Comparison of ENCODE assay signal across 18 mouse cellular contexts in genomic region chr13:115630603-115631002, GRCm38 (mm10).
DNase-seq lines count a peak whose midpoint lies in the region; ATAC-seq and TF ChIP-seq lines count a peak whose summit lies in the region.
"Had no signal": no experiment of that assay in that cellular context is flagged by ENCODE, and none has a peak within 500 bp of the region (broad histone marks: within the 10 kb centered on the region; RNA-seq: fewer than 3 reads in every experiment).

No protein-coding gene starts in this region.

- WGBS in midbrain, embryonic 14.5 days = 75% methylated on average over 2 of the region's 2 CpGs
- 57% methylated on average over 2 of the region's 2 CpGs for WGBS in midbrain, embryonic 16.5 days
- WGBS in forebrain, embryonic 15.5 days = 87% methylated on average over 2 of the region's 2 CpGs

- peak; percentile 2 for DNase-seq in midbrain, embryonic 14.5 days
- no peak for DNase-seq in ES-E14 (ENCODE audit: low read depth, low spot score)
- DNase-seq in gastrocnemius, postnatal 25 days = no peak
- DNase-seq: adrenal gland, adult 8-10 months; adrenal gland, postnatal 14 days; adrenal gland, postnatal 36 days; cerebellum, adult 11-12 months; cerebellum, adult 2 months; cerebellum, adult 9-10 months; cerebellum, postnatal 10 days; cerebellum, postnatal 25 days had no signal

- H3K4me2 ChIP-seq in midbrain, embryonic 14.5 days (ENCODE audit: low read length) = no peak overlapping the region
- H3K4me2 ChIP-seq in midbrain, embryonic 16.5 days (ENCODE audit: low read length) = no peak overlapping the region
- H3K4me2 ChIP-seq in forebrain, embryonic 15.5 days (replicated peaks) = no peak overlapping the region
- H3K4me2 ChIP-seq: embryonic facial prominence, embryonic 12.5 days; forebrain, embryonic 13.5 days had no signal

- H3K27ac ChIP-seq in midbrain, embryonic 14.5 days (replicated peaks; ENCODE audit: low read depth, low read length) = no peak overlapping the region
- no peak overlapping the region for H3K27ac ChIP-seq in midbrain, embryonic 16.5 days (ENCODE audit: low read length)
- H3K27ac ChIP-seq in ES-E14 (ENCODE audit: insufficient read depth, low read depth, low read length, poor library complexity, severe bottlenecking) = no peak overlapping the region
- H3K27ac ChIP-seq in forebrain, embryonic 15.5 days (replicated peaks) = no peak overlapping the region
- H3K27ac ChIP-seq: embryonic facial prominence, embryonic 10.5 days; embryonic facial prominence, embryonic 12.5 days; forebrain, embryonic 13.5 days had no signal

- H3K27me3 ChIP-seq in midbrain, embryonic 14.5 days (ENCODE audit: control insufficient read depth, insufficient read depth, low read length) = no peaks in the 10 kb centered on the region
- H3K27me3 ChIP-seq in midbrain, embryonic 16.5 days (ENCODE audit: control insufficient read depth, insufficient read depth, low read depth, low read length) = no peaks in the 10 kb centered on the region
- no peaks in the 10 kb centered on the region for H3K27me3 ChIP-seq in forebrain, embryonic 15.5 days
- H3K27me3 ChIP-seq: embryonic facial prominence, embryonic 12.5 days; forebrain, embryonic 13.5 days had no signal

- no peaks in the 10 kb centered on the region for H3K36me3 ChIP-seq in midbrain, embryonic 14.5 days (ENCODE audit: control insufficient read depth, insufficient read depth, low read length)
- H3K36me3 ChIP-seq in midbrain, embryonic 16.5 days (ENCODE audit: control insufficient read depth, insufficient read depth, low read length) = no peaks in the 10 kb centered on the region
- no peaks in the 10 kb centered on the region for H3K36me3 ChIP-seq in ES-E14 (ENCODE audit: control insufficient read depth, insufficient read depth, low read length, poor library complexity, severe bottlenecking)
- no peaks in the 10 kb centered on the region for H3K36me3 ChIP-seq in forebrain, embryonic 15.5 days
- H3K36me3 ChIP-seq: embryonic facial prominence, embryonic 10.5 days; embryonic facial prominence, embryonic 12.5 days had no signal

- ATAC-seq in midbrain, embryonic 14.5 days (ENCODE audit: low FRiP score, low TSS enrichment) = no peak
- no peak for ATAC-seq in midbrain, embryonic 16.5 days
- no peak for ATAC-seq in forebrain, embryonic 15.5 days (replicated peaks)
- ATAC-seq: activated CD4-positive, CD25-positive, alpha-beta regulatory T cell, adult 4 months; Patski had no signal

- H3K9me3 ChIP-seq in midbrain, embryonic 14.5 days (ENCODE audit: control insufficient read depth, low read length) = no peaks in the 10 kb centered on the region
- no peaks in the 10 kb centered on the region for H3K9me3 ChIP-seq in midbrain, embryonic 16.5 days (replicated peaks; ENCODE audit: control insufficient read depth, low read length, poor library complexity, severe bottlenecking)
- H3K9me3 ChIP-seq in ES-E14 (ENCODE audit: control insufficient read depth, insufficient read depth, low read depth, low read length) = no peaks in the 10 kb centered on the region
- H3K9me3 ChIP-seq in forebrain, embryonic 15.5 days = no peaks in the 10 kb centered on the region
- H3K9me3 ChIP-seq: embryonic facial prominence, embryonic 10.5 days; embryonic facial prominence, embryonic 12.5 days; forebrain, embryonic 13.5 days had no signal

- no peak overlapping the region for H3K4me3 ChIP-seq in midbrain, embryonic 14.5 days (replicated peaks; ENCODE audit: low read depth, low read length)
- H3K4me3 ChIP-seq in midbrain, embryonic 16.5 days (ENCODE audit: low read depth, low read length) = no peak overlapping the region
- no peak overlapping the region for H3K4me3 ChIP-seq in ES-E14 (ENCODE audit: insufficient read depth in 1 of 2, low read depth in 1 of 2, low read length in 2 of 2, poor library complexity in 1 of 2, severe bottlenecking in 1 of 2)
- H3K4me3 ChIP-seq in forebrain, embryonic 15.5 days = no peak overlapping the region
- H3K4me3 ChIP-seq: embryonic facial prominence, embryonic 10.5 days; embryonic facial prominence, embryonic 12.5 days; forebrain, embryonic 13.5 days had no signal

- 0 out of 2 replicates have a peak, but pooled peaks cover 2% of the 10 kb centered on the region for H3K4me1 ChIP-seq in midbrain, embryonic 14.5 days (ENCODE audit: control insufficient read depth, insufficient read depth, low read length)
- peaks cover 7% of the 10 kb centered on the region for H3K4me1 ChIP-seq in midbrain, embryonic 16.5 days (ENCODE audit: control insufficient read depth, insufficient read depth, low read length)
- H3K4me1 ChIP-seq in ES-E14 (ENCODE audit: control insufficient read depth in 2 of 2, insufficient read depth in 2 of 2, low read length in 2 of 2, poor library complexity in 1 of 2) = no peaks in the 10 kb centered on the region
- H3K4me1 ChIP-seq in forebrain, embryonic 15.5 days = peaks cover 7% of the 10 kb centered on the region; the same call in 1 of the 2 replicates
- H3K4me1 ChIP-seq: embryonic facial prominence, embryonic 12.5 days had no signal

- H3K9ac ChIP-seq in midbrain, embryonic 14.5 days (replicated peaks; ENCODE audit: low read length) = no peak overlapping the region
- no peak overlapping the region for H3K9ac ChIP-seq in midbrain, embryonic 16.5 days (ENCODE audit: low read depth, low read length)
- H3K9ac ChIP-seq in ES-E14 (ENCODE audit: insufficient read depth, low read depth, low read length, poor library complexity, severe bottlenecking) = no peak overlapping the region
- no peak overlapping the region for H3K9ac ChIP-seq in forebrain, embryonic 15.5 days (replicated peaks)
- H3K9ac ChIP-seq: embryonic facial prominence, embryonic 12.5 days; forebrain, embryonic 13.5 days had no signal

- in situ Hi-C loops in ES-E14 (cut with MboI; ENCODE audit: low sequenced_read_pairs in 2 of 2, unreplicated experiment in 2 of 2) = no loop called here

TF ChIP-seq in ES-E14, 5 proteins besides CTCF, POLR2A, EP300 and RAD21:
- TF ChIP-seq CHD2 (IDR thresholded peaks at IDR 0.05; ENCODE audit: low read depth, low read length) (no peak), HCFC1 (IDR thresholded peaks at IDR 0.05; ENCODE audit: borderline replicate concordance, insufficient read depth, low read length) (no peak), MAFK (IDR thresholded peaks at IDR 0.05; ENCODE audit: insufficient read depth, low read depth, low read length) (peak; percentile 99), ZC3H11A (IDR thresholded peaks at IDR 0.05; ENCODE audit: borderline replicate concordance, low read depth, low read length) (no peak)
